In genomic region chr7:118128925-118129429, GRCm38 (mm10) we compare ENCODE assay signal across 8 mouse cellular contexts. TPM values are rescaled to one million over a fixed set of nuclear protein-coding genes. Genes with fewer than 3 reads are reported as not detected.
DNase-seq lines count a peak whose midpoint lies in the region; ATAC-seq and TF ChIP-seq lines count a peak whose summit lies in the region.

No protein-coding gene starts in this region.

- H3K27ac ChIP-seq in thymus, adult 2 months (ENCODE audit: control insufficient read depth, insufficient read depth, low read length) = peak overlapping the region; percentile 64
- H3K27ac ChIP-seq in heart, postnatal 0 days (ENCODE audit: low read depth) = peak overlapping the region; percentile 90
- peak overlapping the region; percentile 85 for H3K27ac ChIP-seq in limb, embryonic 14.5 days (replicated peaks; ENCODE audit: low read depth, low read length)
- H3K27ac ChIP-seq in neural tube, embryonic 12.5 days = peak overlapping the region; percentile 68; the same call in 1 of the 2 replicates

- peak overlapping the region; percentile 68 for H3K4me2 ChIP-seq in heart, postnatal 0 days (ENCODE audit: low read depth, low read length)
- peak overlapping the region; percentile 77 for H3K4me2 ChIP-seq in limb, embryonic 14.5 days (replicated peaks; ENCODE audit: low read depth, low read length, severe bottlenecking)
- H3K4me2 ChIP-seq in neural tube, embryonic 12.5 days (replicated peaks) = peak overlapping the region; percentile 68

- under 1% methylated on average over 21 of the region's 21 CpGs for WGBS in thymus, adult 2 months
- WGBS in heart, postnatal 0 days = under 1% methylated on average over 21 of the region's 21 CpGs
- 0% methylated on average over 21 of the region's 21 CpGs for WGBS in limb, embryonic 14.5 days
- WGBS in neural tube, embryonic 12.5 days = 0% methylated on average over 21 of the region's 21 CpGs

- no peak; the same call in 1 of the 2 replicates for TF ChIP-seq CTCF in thymus, adult 2 months (IDR thresholded peaks at IDR 0.05; ENCODE audit: borderline replicate concordance, control insufficient read depth, extremely low read depth, insufficient read depth, low read length, poor library complexity)
- peak; percentile 0; the same call in 1 of the 2 replicates for TF ChIP-seq CTCF in heart, postnatal 0 days (IDR thresholded peaks at IDR 0.05; ENCODE audit: low read depth)

- peaks cover 12% of the 10 kb centered on the region for H3K4me1 ChIP-seq in thymus, adult 2 months (replicated peaks; ENCODE audit: control insufficient read depth, insufficient read depth, low read length)
- peaks cover 17% of the 10 kb centered on the region for H3K4me1 ChIP-seq in heart, postnatal 0 days (ENCODE audit: control insufficient read depth, insufficient read depth)
- peaks cover 21% of the 10 kb centered on the region for H3K4me1 ChIP-seq in limb, embryonic 14.5 days (ENCODE audit: control insufficient read depth, insufficient read depth, low read length)
- peaks cover 21% of the 10 kb centered on the region for H3K4me1 ChIP-seq in neural tube, embryonic 12.5 days

- peak; percentile 59; the same call in 1 of the 2 replicates for ATAC-seq in cerebellum, adult (ENCODE audit: insufficient number of reproducible peaks, low FRiP score, low TSS enrichment)
- ATAC-seq in heart, postnatal 0 days (ENCODE audit: insufficient read depth, low read depth) = peak; percentile 52
- ATAC-seq in limb, embryonic 14.5 days (ENCODE audit: low FRiP score, low read depth) = peak; percentile 69
- peak; percentile 81 for ATAC-seq in neural tube, embryonic 12.5 days (ENCODE audit: low FRiP score, low read depth)

- peak overlapping the region; percentile 74 for H3K4me3 ChIP-seq in thymus, adult 2 months (ENCODE audit: control insufficient read depth, insufficient read depth, low read length)
- peak overlapping the region; percentile 88 for H3K4me3 ChIP-seq in heart, postnatal 0 days (ENCODE audit: low read depth, low read length)
- peak overlapping the region; percentile 74 for H3K4me3 ChIP-seq in limb, embryonic 14.5 days (replicated peaks; ENCODE audit: low read length)
- peak overlapping the region; percentile 82 for H3K4me3 ChIP-seq in neural tube, embryonic 12.5 days

- H3K27me3 ChIP-seq in thymus, adult 2 months (ENCODE audit: control insufficient read depth, insufficient read depth, low read length) = no peaks in the 10 kb centered on the region
- no peaks in the 10 kb centered on the region for H3K27me3 ChIP-seq in heart, postnatal 0 days (ENCODE audit: control insufficient read depth, insufficient read depth, low read length)
- no peaks in the 10 kb centered on the region for H3K27me3 ChIP-seq in limb, embryonic 14.5 days (ENCODE audit: control insufficient read depth, insufficient read depth, low read length)
- no peaks in the 10 kb centered on the region for H3K27me3 ChIP-seq in neural tube, embryonic 12.5 days (replicated peaks)

- TF ChIP-seq EP300 in heart, postnatal 0 days (IDR thresholded peaks at IDR 0.05; ENCODE audit: low read depth) = no peak

- H3K9me3 ChIP-seq in heart, postnatal 0 days (replicated peaks; ENCODE audit: control insufficient read depth, low read length) = no peaks in the 10 kb centered on the region
- H3K9me3 ChIP-seq in limb, embryonic 14.5 days (ENCODE audit: control insufficient read depth, low read length) = no peaks in the 10 kb centered on the region
- H3K9me3 ChIP-seq in neural tube, embryonic 12.5 days = no peaks in the 10 kb centered on the region

- H3K9ac ChIP-seq in heart, postnatal 0 days (replicated peaks; ENCODE audit: low read depth, low read length) = peak overlapping the region; percentile 92
- peak overlapping the region; percentile 85 for H3K9ac ChIP-seq in limb, embryonic 14.5 days (ENCODE audit: low read depth, low read length, severe bottlenecking)
- H3K9ac ChIP-seq in neural tube, embryonic 12.5 days = peak overlapping the region; percentile 84

- peaks cover 24% of the 10 kb centered on the region for H3K36me3 ChIP-seq in thymus, adult 2 months (ENCODE audit: control insufficient read depth, insufficient read depth, low read length)
- H3K36me3 ChIP-seq in heart, postnatal 0 days (replicated peaks; ENCODE audit: control insufficient read depth, insufficient read depth, low read length) = peaks cover 15% of the 10 kb centered on the region
- peaks cover 24% of the 10 kb centered on the region for H3K36me3 ChIP-seq in limb, embryonic 14.5 days (ENCODE audit: control insufficient read depth, insufficient read depth, low read length)
- H3K36me3 ChIP-seq in neural tube, embryonic 12.5 days = peaks cover 15% of the 10 kb centered on the region

- no peak for DNase-seq in cerebellum, adult 8-10 months
- no peak for DNase-seq in thymus, adult 2 months
- no peak for DNase-seq in thymus, postnatal 4 days
- peak; percentile 44 for DNase-seq in heart, postnatal 0 days (ENCODE audit: low spot score)
- no peak for DNase-seq in limb, embryonic 14.5 days (ENCODE audit: low spot score)
- DNase-seq in natural killer cell, adult 2 months (ENCODE audit: low spot score in 2 of 2) = no peak

- no peak for TF ChIP-seq POLR2A in thymus, adult 2 months (IDR thresholded peaks at IDR 0.05; ENCODE audit: control insufficient read depth, extremely low read depth, insufficient read depth, low read length, poor library complexity)
- no peak for TF ChIP-seq POLR2A in limb, embryonic 14.5 days (IDR thresholded peaks at IDR 0.05; ENCODE audit: borderline replicate concordance, extremely low read depth, insufficient read depth, insufficient read length)

RNA-seq across cellular contexts. Expression of gene Arl6ip1, which starts 0.5 kb away (rescaled TPM):
- polyA plus RNA-seq in thymus, adult 2 months (2012; rRNA removed) = 216 and 232 TPM in 2 replicates
- total RNA-seq in heart, postnatal 0 days (2014; rRNA removed; ENCODE audit: low replicate concordance) = 125 and 331 TPM in 2 replicates
- polyA plus RNA-seq in heart, postnatal 0 days (2015; fragmentation: Nextera tagmentation; extraction: Ambion mirVana) = 141 and 159 TPM in 2 replicates
- polyA plus RNA-seq in limb, embryonic 14.5 days (2012; rRNA removed) = 163 and 196 TPM in 2 replicates
- polyA plus RNA-seq in limb, embryonic 14.5 days (2014; fragmentation: Nextera tagmentation; extraction: Ambion mirVana) = 283 and 299 TPM in 2 replicates
- 389 and 484 TPM in 2 replicates for polyA plus RNA-seq in neural tube, embryonic 12.5 days (2016; fragmentation: Nextera tagmentation; extraction: Ambion mirVana)

RNA-seq across cellular contexts. Expression of gene Rps15a, which starts 13.0 kb away (rescaled TPM):
- polyA plus RNA-seq in thymus, adult 2 months (2012; rRNA removed) = 1,244 and 1,382 TPM in 2 replicates
- total RNA-seq in heart, postnatal 0 days (2014; rRNA removed; ENCODE audit: low replicate concordance) = 366 and 413 TPM in 2 replicates
- 397 and 415 TPM in 2 replicates for polyA plus RNA-seq in heart, postnatal 0 days (2015; fragmentation: Nextera tagmentation; extraction: Ambion mirVana)
- polyA plus RNA-seq in limb, embryonic 14.5 days (2012; rRNA removed) = 2,332 and 6,071 TPM in 2 replicates
- 948 and 1,027 TPM in 2 replicates for polyA plus RNA-seq in limb, embryonic 14.5 days (2014; fragmentation: Nextera tagmentation; extraction: Ambion mirVana)
- 496 and 504 TPM in 2 replicates for polyA plus RNA-seq in neural tube, embryonic 12.5 days (2016; fragmentation: Nextera tagmentation; extraction: Ambion mirVana)
